Mouse (Mus musculus): ENCODE data around the gene E330017A01Rik. TPM values are rescaled to one million over a fixed set of nuclear protein-coding genes. Genes with fewer than 3 reads are reported as not detected.

The E330017A01Rik gene
- polyA plus RNA-seq, 1 experiment from 2014 or later = not detected

DNA sequence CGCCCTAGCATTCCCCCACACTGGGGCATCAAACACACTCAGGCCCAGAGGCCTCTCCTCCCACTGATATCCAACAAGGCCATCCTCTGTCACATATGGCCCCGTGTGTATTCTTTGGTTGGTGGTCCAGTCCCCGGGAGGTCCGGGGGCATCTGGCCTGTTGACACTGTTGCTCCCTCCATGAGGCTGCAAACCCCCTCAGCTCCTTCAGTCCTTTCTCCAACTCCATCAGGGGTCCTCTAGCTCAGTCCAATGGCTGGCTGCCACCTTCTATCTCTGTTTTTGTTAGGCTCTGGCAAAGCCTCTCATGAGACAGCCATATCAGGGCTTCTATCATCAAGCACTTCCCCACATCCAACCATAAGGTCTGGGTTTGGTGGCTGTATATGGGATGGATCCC is 18.0 kb upstream of the E330017A01Rik start:
- H3K9me3 ChIP-seq (ENCODE audit: control insufficient read depth, low read length) = no peaks in the 10 kb centered on the region
- H3K9ac ChIP-seq (ENCODE audit: low read length) = no peak overlapping the region
- H3K27ac ChIP-seq (ENCODE audit: low read depth, low read length) = no peak overlapping the region
- ATAC-seq (replicated peaks; ENCODE audit: low FRiP score) (no peak), DNase-seq (ENCODE audit: low spot score) (no peak)
- H3K4me1 ChIP-seq (replicated peaks; ENCODE audit: control insufficient read depth, insufficient read depth, low read length) = no peaks in the 10 kb centered on the region
- WGBS = 82% methylated on average over 4 of the region's 4 CpGs
- no peaks in the 10 kb centered on the region for H3K27me3 ChIP-seq (ENCODE audit: control insufficient read depth, insufficient read depth, low read length)
- H3K4me3 ChIP-seq (ENCODE audit: low read depth, low read length) = no peak overlapping the region
- H3K36me3 ChIP-seq (ENCODE audit: control insufficient read depth, insufficient read depth, low read length) = no peaks in the 10 kb centered on the region
- no peak overlapping the region for H3K4me2 ChIP-seq (ENCODE audit: low read depth, low read length, severe bottlenecking)

DNA sequence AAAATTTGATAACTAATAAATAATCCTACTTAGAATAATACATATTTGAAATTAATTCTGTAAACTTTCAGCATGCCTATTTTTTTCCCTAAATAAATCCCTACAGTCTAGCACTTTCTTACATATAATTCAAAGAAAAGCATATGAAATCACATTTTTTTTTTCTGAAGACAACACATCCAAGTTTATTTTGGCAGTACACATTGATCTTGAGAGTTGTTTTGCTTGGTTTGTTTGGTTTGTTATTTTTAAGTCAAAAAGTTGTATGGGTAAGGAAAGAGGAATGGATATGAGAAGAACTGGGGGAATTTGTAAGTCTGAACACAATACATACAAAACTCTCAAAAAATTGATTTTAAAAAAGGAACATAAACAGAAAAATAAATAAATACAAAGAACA is 17.2 kb upstream of the E330017A01Rik start:
- Histone ChIP-seq H3K4me1 (replicated peaks; ENCODE audit: control insufficient read depth, insufficient read depth, low read length) (no peaks in the 10 kb centered on the region), H3K36me3 (ENCODE audit: control insufficient read depth, insufficient read depth, low read length) (no peaks in the 10 kb centered on the region), H3K27ac (ENCODE audit: low read depth, low read length) (no peak overlapping the region), H3K27me3 (ENCODE audit: control insufficient read depth, insufficient read depth, low read length) (no peaks in the 10 kb centered on the region), H3K9ac (ENCODE audit: low read length) (no peak overlapping the region), H3K4me2 (ENCODE audit: low read depth, low read length, severe bottlenecking) (no peak overlapping the region), H3K9me3 (ENCODE audit: control insufficient read depth, low read length) (no peaks in the 10 kb centered on the region), H3K4me3 (ENCODE audit: low read depth, low read length) (no peak overlapping the region)
- ATAC-seq (replicated peaks; ENCODE audit: low FRiP score) (no peak), DNase-seq (ENCODE audit: low spot score) (no peak)

- Histone ChIP-seq H3K27me3 (ENCODE audit: control insufficient read depth, insufficient read depth, low read length) (no peaks in the 10 kb centered on the region), H3K4me2 (ENCODE audit: low read depth, low read length, severe bottlenecking) (no peak overlapping the region), H3K36me3 (ENCODE audit: control insufficient read depth, insufficient read depth, low read length) (no peaks in the 10 kb centered on the region), H3K9ac (ENCODE audit: low read length) (no peak overlapping the region), H3K4me1 (replicated peaks; ENCODE audit: control insufficient read depth, insufficient read depth, low read length) (no peaks in the 10 kb centered on the region), H3K9me3 (ENCODE audit: control insufficient read depth, low read length) (no peaks in the 10 kb centered on the region), H3K27ac (ENCODE audit: low read depth, low read length) (no peak overlapping the region), H3K4me3 (ENCODE audit: low read depth, low read length) (no peak overlapping the region)
- WGBS = 98% methylated on average over 10 of the region's 10 CpGs
- no peak for DNase-seq (ENCODE audit: low spot score)
- ATAC-seq (replicated peaks; ENCODE audit: low FRiP score) = no peak
Observed at GRCm38 (mm10) chr16:58649979-58650378, 11.4 kb upstream of the E330017A01Rik start.

DNA sequence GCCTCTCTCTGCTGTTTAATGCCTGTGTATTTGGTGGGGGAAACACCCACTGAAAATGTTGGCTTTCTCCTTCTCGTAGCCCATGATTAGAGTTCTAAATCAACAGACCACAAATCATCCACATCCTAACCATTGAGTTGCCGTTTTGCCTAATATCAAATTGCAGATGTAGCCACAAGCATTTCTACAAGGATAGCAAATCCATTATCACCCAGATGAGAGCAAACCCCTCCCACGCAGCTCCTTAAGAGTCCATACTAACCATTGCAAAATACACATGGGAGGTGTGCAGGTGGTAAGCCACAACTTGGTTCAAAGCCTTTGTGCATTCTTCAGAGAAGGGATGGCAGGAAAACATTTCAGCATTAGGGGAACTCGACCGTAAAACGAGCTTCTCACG is 523 bp downstream of the E330017A01Rik start:
- 75% methylated on average over 7 of the region's 7 CpGs for WGBS
- ATAC-seq (replicated peaks; ENCODE audit: low FRiP score) = no peak
- no peaks in the 10 kb centered on the region for H3K4me1 ChIP-seq (replicated peaks; ENCODE audit: control insufficient read depth, insufficient read depth, low read length)

GRCm38 (mm10) chr16:58637448-58637847 is 1.1 kb downstream of the E330017A01Rik start:
- Histone ChIP-seq H3K9ac (ENCODE audit: low read length) (no peak overlapping the region), H3K4me3 (ENCODE audit: low read depth, low read length) (no peak overlapping the region), H3K4me2 (ENCODE audit: low read depth, low read length, severe bottlenecking) (no peak overlapping the region), H3K4me1 (replicated peaks; ENCODE audit: control insufficient read depth, insufficient read depth, low read length) (no peaks in the 10 kb centered on the region), H3K9me3 (ENCODE audit: control insufficient read depth, low read length) (no peaks in the 10 kb centered on the region), H3K36me3 (ENCODE audit: control insufficient read depth, insufficient read depth, low read length) (no peaks in the 10 kb centered on the region), H3K27me3 (ENCODE audit: control insufficient read depth, insufficient read depth, low read length) (no peaks in the 10 kb centered on the region), H3K27ac (ENCODE audit: low read depth, low read length) (no peak overlapping the region)
- DNase-seq (ENCODE audit: low spot score) (no peak), ATAC-seq (replicated peaks; ENCODE audit: low FRiP score) (no peak)
- WGBS = 79% methylated on average over 4 of the region's 4 CpGs

More for the DNA sequence above, 523 bp downstream of the E330017A01Rik start:
- Histone ChIP-seq H3K4me2 (ENCODE audit: low read depth, low read length, severe bottlenecking) (no peak overlapping the region), H3K9ac (ENCODE audit: low read length) (no peak overlapping the region), H3K4me3 (ENCODE audit: low read depth, low read length) (no peak overlapping the region), H3K27me3 (ENCODE audit: control insufficient read depth, insufficient read depth, low read length) (no peaks in the 10 kb centered on the region), H3K9me3 (ENCODE audit: control insufficient read depth, low read length) (no peaks in the 10 kb centered on the region), H3K36me3 (ENCODE audit: control insufficient read depth, insufficient read depth, low read length) (no peaks in the 10 kb centered on the region), H3K27ac (ENCODE audit: low read depth, low read length) (no peak overlapping the region)
- DNase-seq (ENCODE audit: low spot score) = no peak

- no peak overlapping the region for H3K4me3 ChIP-seq (ENCODE audit: low read depth, low read length)
- H3K27me3 ChIP-seq (ENCODE audit: control insufficient read depth, insufficient read depth, low read length) = no peaks in the 10 kb centered on the region
- 65% methylated on average over 2 of the region's 2 CpGs for WGBS
- no peaks in the 10 kb centered on the region for H3K36me3 ChIP-seq (ENCODE audit: control insufficient read depth, insufficient read depth, low read length)
- no peak overlapping the region for H3K27ac ChIP-seq (ENCODE audit: low read depth, low read length)
- ATAC-seq (replicated peaks; ENCODE audit: low FRiP score) (no peak), DNase-seq (ENCODE audit: low spot score) (no peak)
- no peaks in the 10 kb centered on the region for H3K9me3 ChIP-seq (ENCODE audit: control insufficient read depth, low read length)
- H3K4me2 ChIP-seq (ENCODE audit: low read depth, low read length, severe bottlenecking) = no peak overlapping the region
- H3K9ac ChIP-seq (ENCODE audit: low read length) = no peak overlapping the region
- H3K4me1 ChIP-seq (replicated peaks; ENCODE audit: control insufficient read depth, insufficient read depth, low read length) = no peaks in the 10 kb centered on the region
Observed at GRCm38 (mm10) chr16:58635866-58636265, 2.7 kb downstream of the E330017A01Rik start.

DNA sequence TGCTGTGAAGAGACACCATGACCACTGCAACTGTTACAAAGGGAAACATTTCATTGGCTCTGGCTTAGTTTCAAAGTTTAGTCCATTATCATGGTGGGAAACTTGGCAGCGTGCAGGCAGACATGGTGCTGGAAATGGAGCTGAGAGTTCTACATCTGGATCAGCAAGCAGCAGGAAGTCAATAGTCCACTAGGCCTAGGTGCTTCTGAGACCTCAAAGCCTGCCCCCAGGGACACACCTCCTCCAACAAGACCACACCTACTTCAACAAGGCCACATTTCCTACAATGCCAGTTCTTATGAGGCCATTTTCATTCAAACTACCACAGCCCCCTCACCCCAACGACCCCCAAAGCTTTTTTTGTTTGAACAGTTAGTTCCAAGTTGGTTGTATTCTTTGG is 8.8 kb downstream of the E330017A01Rik start:
- DNase-seq (ENCODE audit: low spot score) (no peak), ATAC-seq (replicated peaks; ENCODE audit: low FRiP score) (no peak)
- 70% methylated on average over 2 of the region's 2 CpGs for WGBS
- Histone ChIP-seq H3K9me3 (ENCODE audit: control insufficient read depth, low read length) (no peaks in the 10 kb centered on the region), H3K4me2 (ENCODE audit: low read depth, low read length, severe bottlenecking) (no peak overlapping the region), H3K27me3 (ENCODE audit: control insufficient read depth, insufficient read depth, low read length) (no peaks in the 10 kb centered on the region), H3K27ac (ENCODE audit: low read depth, low read length) (no peak overlapping the region), H3K9ac (ENCODE audit: low read length) (no peak overlapping the region), H3K4me1 (replicated peaks; ENCODE audit: control insufficient read depth, insufficient read depth, low read length) (no peaks in the 10 kb centered on the region), H3K4me3 (ENCODE audit: low read depth, low read length) (no peak overlapping the region), H3K36me3 (ENCODE audit: control insufficient read depth, insufficient read depth, low read length) (no peaks in the 10 kb centered on the region)

GRCm38 (mm10) chr16:58628968-58629367 is 9.6 kb downstream of the E330017A01Rik start:
- WGBS = 94% methylated on average over 5 of the region's 5 CpGs
- no peak overlapping the region for H3K4me2 ChIP-seq (ENCODE audit: low read depth, low read length, severe bottlenecking)
- H3K4me1 ChIP-seq (replicated peaks; ENCODE audit: control insufficient read depth, insufficient read depth, low read length) = no peaks in the 10 kb centered on the region
- H3K36me3 ChIP-seq (ENCODE audit: control insufficient read depth, insufficient read depth, low read length) = no peaks in the 10 kb centered on the region
- H3K9me3 ChIP-seq (ENCODE audit: control insufficient read depth, low read length) = no peaks in the 10 kb centered on the region
- ATAC-seq (replicated peaks; ENCODE audit: low FRiP score) (no peak), DNase-seq (ENCODE audit: low spot score) (no peak)
- no peaks in the 10 kb centered on the region for H3K27me3 ChIP-seq (ENCODE audit: control insufficient read depth, insufficient read depth, low read length)
- H3K27ac ChIP-seq (ENCODE audit: low read depth, low read length) = no peak overlapping the region
- no peak overlapping the region for H3K4me3 ChIP-seq (ENCODE audit: low read depth, low read length)
- H3K9ac ChIP-seq (ENCODE audit: low read length) = no peak overlapping the region

GRCm38 (mm10) chr16:58628336-58628680 is 10.2 kb downstream of the E330017A01Rik start:
- H3K9me3 ChIP-seq (ENCODE audit: control insufficient read depth, low read length) = no peaks in the 10 kb centered on the region

More at GRCm38 (mm10) chr16:58628336-58628680, 10.2 kb downstream of the E330017A01Rik start:
- Histone ChIP-seq H3K4me2 (ENCODE audit: low read depth, low read length, severe bottlenecking) (no peak overlapping the region), H3K4me1 (replicated peaks; ENCODE audit: control insufficient read depth, insufficient read depth, low read length) (no peaks in the 10 kb centered on the region), H3K27me3 (ENCODE audit: control insufficient read depth, insufficient read depth, low read length) (no peaks in the 10 kb centered on the region), H3K4me3 (ENCODE audit: low read depth, low read length) (no peak overlapping the region), H3K9ac (ENCODE audit: low read length) (no peak overlapping the region), H3K27ac (ENCODE audit: low read depth, low read length) (no peak overlapping the region), H3K36me3 (ENCODE audit: control insufficient read depth, insufficient read depth, low read length) (no peaks in the 10 kb centered on the region)
- WGBS = 85% methylated on average over 2 of the region's 2 CpGs
- no peak for DNase-seq (ENCODE audit: low spot score)
- ATAC-seq (replicated peaks; ENCODE audit: low FRiP score) = no peak
